Mouse (Mus musculus) lung, postnatal 0 days (tissue): ENCODE measurements at regions not wholly inside any gene's neighbourhood (a gene's known extent, or its start where the extent isn't known, plus 50 kb on each side); places are given as distances from the start of the nearest gene placed in this dataset.
A peak's percentile ranks its signal among the peaks of the same experiment; 100 is the strongest.

ENCODE experiments used
- CTCF ChIP-seq: IDR thresholded peaks from 2 replicates; pipeline ENCODE4 v1.5.1; 2016; ENCODE audit warnings: antibody characterized with exemption, mild to moderate bottlenecking
- EP300 ChIP-seq: IDR thresholded peaks from 2 replicates; pipeline ENCODE4 v1.6.1; 2016; ENCODE audit warnings: antibody characterized with exemption, mild to moderate bottlenecking, control low read depth

DNA sequence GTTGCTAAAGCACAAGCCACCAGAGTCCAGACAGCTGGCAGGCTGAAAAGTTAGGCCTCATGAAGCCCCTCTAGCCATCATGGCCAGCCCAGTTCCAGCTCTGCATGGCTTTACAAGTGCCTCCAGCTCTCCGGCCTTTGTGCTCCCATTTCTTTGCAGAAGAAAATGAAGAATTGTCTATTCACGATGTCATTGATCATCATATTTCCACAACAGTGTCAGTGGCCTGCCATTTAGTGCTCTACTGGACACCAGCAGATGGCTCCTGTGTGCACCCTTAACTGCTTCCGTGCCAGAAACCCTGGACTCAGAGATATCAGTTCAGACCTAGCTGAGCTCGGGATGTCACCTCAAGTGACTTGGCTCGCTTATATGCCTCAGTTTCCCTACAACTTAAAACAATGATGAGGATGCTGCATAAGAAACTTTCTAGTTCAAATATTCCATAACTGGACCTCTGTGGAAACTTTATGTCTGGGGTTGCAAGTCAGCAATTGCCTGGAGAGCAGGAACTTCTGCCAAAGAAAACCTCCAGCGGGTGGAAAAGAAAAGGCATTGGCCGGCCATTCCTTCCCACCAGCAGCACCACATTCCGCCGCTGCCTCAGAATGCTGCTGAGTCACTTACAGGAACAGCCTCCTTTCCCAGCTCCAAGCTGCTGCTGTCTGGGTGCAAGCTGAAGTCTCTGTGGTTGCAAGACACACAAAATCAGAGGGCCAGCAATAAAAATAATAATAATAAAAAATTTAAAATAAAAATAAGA is 211.4 kb upstream of the Nabp1 start:
- TF ChIP-seq EP300 = no peak
- TF ChIP-seq CTCF = peak; percentile 32
